ENCODE assay signal across 9 mouse cellular contexts in genomic region chr4:10905234-10905801, GRCm38 (mm10). TPM values are rescaled to one million over a fixed set of nuclear protein-coding genes. Genes with fewer than 3 reads are reported as not detected.
DNase-seq lines count a peak whose midpoint lies in the region; ATAC-seq and TF ChIP-seq lines count a peak whose summit lies in the region.
"Had no signal": no experiment of that assay in that cellular context is flagged by ENCODE, and none has a peak within 500 bp of the region (broad histone marks: within the 10 kb centered on the region; RNA-seq: fewer than 3 reads in every experiment).

No protein-coding gene starts in this region.

- TF ChIP-seq CTCF in gastrocnemius, adult 2 months (IDR thresholded peaks at IDR 0.05), result no peak

- H3K27ac ChIP-seq in gastrocnemius, adult 2 months, result no peak overlapping the region
- H3K27ac ChIP-seq in hindbrain, embryonic 16.5 days (ENCODE audit: low read depth, low read length), result no peak overlapping the region
- H3K27ac ChIP-seq in midbrain, embryonic 14.5 days (replicated peaks; ENCODE audit: low read depth, low read length), result no peak overlapping the region
- H3K27ac ChIP-seq: heart, adult 2 months had no signal

- no peak for DNase-seq in gastrocnemius, adult 2 months
- no peak for DNase-seq in gastrocnemius, adult 18-20 months (ENCODE audit: low spot score)
- DNase-seq in embryo, embryonic 9.5 days (ENCODE audit: extremely low spot score), result peak; percentile 48
- DNase-seq in midbrain, embryonic 14.5 days, result peak; percentile 48
- no peak for DNase-seq in cerebellum, adult 8-10 months
- DNase-seq in urinary bladder, postnatal 25 days (ENCODE audit: low spot score), result no peak
- DNase-seq in layer of hippocampus, adult 8-10 months (ENCODE audit: low spot score in 2 of 2), result no peak

- H3K36me3 ChIP-seq in hindbrain, embryonic 16.5 days (ENCODE audit: control insufficient read depth, insufficient read depth, low read length), result no peaks in the 10 kb centered on the region
- H3K36me3 ChIP-seq in midbrain, embryonic 14.5 days (ENCODE audit: control insufficient read depth, insufficient read depth, low read length), result no peaks in the 10 kb centered on the region

- intact Hi-C loops in gastrocnemius, adult 2 months (cut with DNase I), result no loop called here

- H3K4me1 ChIP-seq in hindbrain, embryonic 16.5 days (ENCODE audit: control insufficient read depth, insufficient read depth, low read depth, low read length), result peaks cover 4% of the 10 kb centered on the region; the same call in 1 of the 2 replicates
- no peaks in the 10 kb centered on the region for H3K4me1 ChIP-seq in midbrain, embryonic 14.5 days (ENCODE audit: control insufficient read depth, insufficient read depth, low read length)

- peak overlapping the region; percentile 9; the same call in 1 of the 2 replicates for H3K4me3 ChIP-seq in gastrocnemius, adult 2 months
- H3K4me3 ChIP-seq in hindbrain, embryonic 16.5 days (ENCODE audit: low read length), result no peak overlapping the region
- H3K4me3 ChIP-seq in midbrain, embryonic 14.5 days (replicated peaks; ENCODE audit: low read depth, low read length), result no peak overlapping the region
- H3K4me3 ChIP-seq: heart, adult 2 months had no signal

- H3K4me2 ChIP-seq in hindbrain, embryonic 16.5 days (ENCODE audit: low read length), result peak overlapping the region; percentile 19
- no peak overlapping the region for H3K4me2 ChIP-seq in midbrain, embryonic 14.5 days (ENCODE audit: low read length)

- no peaks in the 10 kb centered on the region for H3K27me3 ChIP-seq in hindbrain, embryonic 16.5 days (replicated peaks; ENCODE audit: control insufficient read depth, insufficient read depth, low read length)
- H3K27me3 ChIP-seq in midbrain, embryonic 14.5 days (ENCODE audit: control insufficient read depth, insufficient read depth, low read length), result no peaks in the 10 kb centered on the region

- ATAC-seq in hindbrain, embryonic 16.5 days, result peak; percentile 72
- ATAC-seq in midbrain, embryonic 14.5 days (ENCODE audit: low FRiP score, low TSS enrichment), result no peak

- WGBS in hindbrain, embryonic 16.5 days, result 5% methylated on average over 13 of the region's 13 CpGs
- 6% methylated on average over 13 of the region's 13 CpGs for WGBS in midbrain, embryonic 14.5 days

- H3K9ac ChIP-seq in hindbrain, embryonic 16.5 days (ENCODE audit: low read depth, low read length), result no peak overlapping the region; the same call in 1 of the 2 replicates
- no peak overlapping the region for H3K9ac ChIP-seq in midbrain, embryonic 14.5 days (replicated peaks; ENCODE audit: low read length)

- H3K9me3 ChIP-seq in hindbrain, embryonic 16.5 days (ENCODE audit: control insufficient read depth, low read length), result no peaks in the 10 kb centered on the region
- H3K9me3 ChIP-seq in midbrain, embryonic 14.5 days (ENCODE audit: control insufficient read depth, low read length), result no peaks in the 10 kb centered on the region

RNA-seq across cellular contexts. Expression of gene 2610301B20Rik, which starts 31.0 kb away (rescaled TPM):
- total RNA-seq in gastrocnemius, adult 2 months (2021), result 1 to 10 TPM; 3.2 to 3.6 TPM
- total RNA-seq in gastrocnemius, adult 18-20 months (2021), result 1 to 10 TPM; 3.3 to 4.3 TPM
- polyA plus RNA-seq in hindbrain, embryonic 16.5 days (2015; fragmentation: Nextera tagmentation; extraction: Ambion mirVana), result 46.0 and 46.3 TPM in 2 replicates
- polyA plus RNA-seq in midbrain, embryonic 14.5 days (2014; fragmentation: Nextera tagmentation; extraction: Ambion mirVana), result 48.2 and 53.4 TPM in 2 replicates
- 10 to 100 TPM; 33.5 to 43.6 (median 36.3) TPM for total RNA-seq in layer of hippocampus, adult 8-10 months (2022)

Comparison
In these comparisons a context has a peak if more than half of its experiments do, and no peak if none do; other contexts are left out.
1. DNase-seq: peak in embryo, embryonic 9.5 days (single experiment) and midbrain, embryonic 14.5 days (single experiment); none in gastrocnemius, adult 2 months (single experiment), gastrocnemius, adult 18-20 months (single experiment), cerebellum, adult 8-10 months (single experiment), urinary bladder, postnatal 25 days (single experiment) and layer of hippocampus, adult 8-10 months (0 of 2).
2. RNA of gene 2610301B20Rik, which starts 31.0 kb away (total RNA-seq): 33.5 to 43.6 TPM in layer of hippocampus, adult 8-10 months; 3.3 to 4.3 TPM in gastrocnemius, adult 18-20 months and 3.2 to 3.6 TPM in gastrocnemius, adult 2 months; every median in the first group is over 4 times any median in the second.